In genomic region chr6:145861462-145862227, GRCm38 (mm10) we compare ENCODE assay signal across 10 mouse cellular contexts. TPM values are rescaled to one million over a fixed set of nuclear protein-coding genes. Genes with fewer than 3 reads are reported as not detected.
DNase-seq lines count a peak whose midpoint lies in the region; ATAC-seq and TF ChIP-seq lines count a peak whose summit lies in the region.
"Had no signal": no experiment of that assay in that cellular context is flagged by ENCODE, and none has a peak within 500 bp of the region (broad histone marks: within the 10 kb centered on the region; RNA-seq: fewer than 3 reads in every experiment).

No protein-coding gene starts in this region.

- H3K9ac ChIP-seq in heart, embryonic 15.5 days = peak overlapping the region; percentile 4; the same call in 1 of the 2 replicates
- H3K9ac ChIP-seq in embryonic facial prominence, embryonic 15.5 days = no peak overlapping the region
- no peak overlapping the region for H3K9ac ChIP-seq in hindbrain, embryonic 12.5 days
- 0 out of 2 replicates have a peak overlapping the region, but pooled peaks have one; percentile 80 for H3K9ac ChIP-seq in midbrain, postnatal 0 days (replicated peaks; ENCODE audit: low read length, poor library complexity, severe bottlenecking)
- H3K9ac ChIP-seq: liver, embryonic 15.5 days had no signal

- no peak for DNase-seq in heart, adult 8-10 months (ENCODE audit: low spot score)
- no peak for DNase-seq in midbrain, postnatal 0 days (ENCODE audit: low spot score)
- DNase-seq in adrenal gland, postnatal 10 days = no peak
- no peak for DNase-seq in embryo, embryonic 9.5 days (ENCODE audit: extremely low spot score)
- DNase-seq: cerebellum, adult 8-10 months had no signal

- peak overlapping the region; percentile 99 for H3K4me2 ChIP-seq in heart, embryonic 15.5 days
- H3K4me2 ChIP-seq in embryonic facial prominence, embryonic 15.5 days (replicated peaks) = no peak overlapping the region
- peak overlapping the region; percentile 96 for H3K4me2 ChIP-seq in hindbrain, embryonic 12.5 days (replicated peaks)
- peak overlapping the region; percentile 87 for H3K4me2 ChIP-seq in midbrain, postnatal 0 days (ENCODE audit: low read depth, low read length, poor library complexity, severe bottlenecking)

- no peak for ATAC-seq in heart, embryonic 15.5 days (replicated peaks; ENCODE audit: insufficient number of reproducible peaks, insufficient read depth, low FRiP score, low read depth)
- no peak for ATAC-seq in embryonic facial prominence, embryonic 15.5 days (ENCODE audit: insufficient number of reproducible peaks, low FRiP score, low TSS enrichment, low read depth)
- no peak for ATAC-seq in hindbrain, embryonic 12.5 days (ENCODE audit: low FRiP score)
- ATAC-seq in midbrain, postnatal 0 days (ENCODE audit: low FRiP score) = no peak
- ATAC-seq: activated CD4-positive, CD25-positive, alpha-beta regulatory T cell, adult 4 months had no signal

- no peak for TF ChIP-seq CTCF in midbrain, postnatal 0 days (IDR thresholded peaks at IDR 0.05)

- H3K27ac ChIP-seq in heart, embryonic 15.5 days = no peak overlapping the region
- no peak overlapping the region for H3K27ac ChIP-seq in embryonic facial prominence, embryonic 15.5 days (replicated peaks)
- no peak overlapping the region for H3K27ac ChIP-seq in hindbrain, embryonic 12.5 days
- H3K27ac ChIP-seq in midbrain, postnatal 0 days (ENCODE audit: low read depth, low read length) = no peak overlapping the region
- H3K27ac ChIP-seq: liver, embryonic 15.5 days had no signal

- peaks cover 24% of the 10 kb centered on the region for H3K27me3 ChIP-seq in heart, embryonic 15.5 days
- peaks cover 46% of the 10 kb centered on the region for H3K27me3 ChIP-seq in embryonic facial prominence, embryonic 15.5 days
- H3K27me3 ChIP-seq in hindbrain, embryonic 12.5 days = peaks cover 57% of the 10 kb centered on the region
- peaks cover 3% of the 10 kb centered on the region; the same call in 1 of the 2 replicates for H3K27me3 ChIP-seq in midbrain, postnatal 0 days (ENCODE audit: insufficient read depth, low read length)

- peak overlapping the region; percentile 72 for H3K4me3 ChIP-seq in heart, embryonic 15.5 days
- H3K4me3 ChIP-seq in embryonic facial prominence, embryonic 15.5 days (replicated peaks) = 0 out of 2 replicates have a peak overlapping the region, but pooled peaks have one; percentile 60
- peak overlapping the region; percentile 61 for H3K4me3 ChIP-seq in hindbrain, embryonic 12.5 days
- H3K4me3 ChIP-seq in midbrain, postnatal 0 days (ENCODE audit: low read depth, low read length) = peak overlapping the region; percentile 59
- H3K4me3 ChIP-seq: liver, embryonic 15.5 days had no signal

- H3K9me3 ChIP-seq in heart, embryonic 15.5 days (replicated peaks) = no peaks in the 10 kb centered on the region
- H3K9me3 ChIP-seq in embryonic facial prominence, embryonic 15.5 days (replicated peaks) = no peaks in the 10 kb centered on the region
- H3K9me3 ChIP-seq in hindbrain, embryonic 12.5 days (replicated peaks) = no peaks in the 10 kb centered on the region
- no peaks in the 10 kb centered on the region for H3K9me3 ChIP-seq in midbrain, postnatal 0 days (ENCODE audit: low read length)
- H3K9me3 ChIP-seq: liver, embryonic 15.5 days had no signal

- H3K36me3 ChIP-seq in heart, embryonic 15.5 days = no peaks in the 10 kb centered on the region
- H3K36me3 ChIP-seq in embryonic facial prominence, embryonic 15.5 days = no peaks in the 10 kb centered on the region
- no peaks in the 10 kb centered on the region for H3K36me3 ChIP-seq in hindbrain, embryonic 12.5 days
- H3K36me3 ChIP-seq in midbrain, postnatal 0 days (ENCODE audit: insufficient read depth, low read length) = no peaks in the 10 kb centered on the region
- H3K36me3 ChIP-seq: liver, embryonic 15.5 days had no signal

- peaks cover 32% of the 10 kb centered on the region for H3K4me1 ChIP-seq in heart, embryonic 15.5 days (replicated peaks)
- H3K4me1 ChIP-seq in embryonic facial prominence, embryonic 15.5 days = peaks cover 35% of the 10 kb centered on the region
- peaks cover 26% of the 10 kb centered on the region for H3K4me1 ChIP-seq in hindbrain, embryonic 12.5 days
- H3K4me1 ChIP-seq in midbrain, postnatal 0 days (ENCODE audit: insufficient read depth, low read length) = peaks cover 5% of the 10 kb centered on the region; the same call in 1 of the 2 replicates

- 72% methylated on average over 9 of the region's 9 CpGs for WGBS in heart, embryonic 15.5 days
- WGBS in embryonic facial prominence, embryonic 15.5 days = 77% methylated on average over 9 of the region's 9 CpGs
- 73% methylated on average over 9 of the region's 9 CpGs for WGBS in hindbrain, embryonic 12.5 days
- WGBS in midbrain, postnatal 0 days = 69% methylated on average over 9 of the region's 9 CpGs

RNA-seq across cellular contexts. Expression of gene Bhlhe41, which starts 3.7 kb away (rescaled TPM):
- polyA plus RNA-seq in heart, embryonic 15.5 days (2015; fragmentation: Nextera tagmentation; extraction: Ambion mirVana) = 5.5 and 6.6 TPM in 2 replicates
- 10 to 100 TPM; 27.4 to 57.3 (median 35.1) TPM for total RNA-seq in heart, adult 8-10 months (2022)
- 3.2 and 4.2 TPM in 2 replicates for polyA plus RNA-seq in embryonic facial prominence, embryonic 15.5 days (2015; fragmentation: Nextera tagmentation; extraction: Ambion mirVana)
- 2.4 and 2.9 TPM in 2 replicates for polyA plus RNA-seq in hindbrain, embryonic 12.5 days (2016; fragmentation: Nextera tagmentation; extraction: Ambion mirVana)
- 6.3 and 6.4 TPM in 2 replicates for total RNA-seq in midbrain, postnatal 0 days (2014; rRNA removed)
- 7.3 and 8.3 TPM in 2 replicates for polyA plus RNA-seq in midbrain, postnatal 0 days (2015; fragmentation: Nextera tagmentation; extraction: Ambion mirVana)
- total RNA-seq in adrenal gland, postnatal 10 days (2021) = 1 to 10 TPM; 3.7 to 5.6 TPM

Comparison
In these comparisons a context has a peak if more than half of its experiments do, and no peak if none do; other contexts are left out.
1. H3K9ac ChIP-seq: peak in heart, embryonic 15.5 days (single experiment) and midbrain, postnatal 0 days (single experiment); none in embryonic facial prominence, embryonic 15.5 days (single experiment) and hindbrain, embryonic 12.5 days (single experiment).
2. Peak in every context shown above with its lines, with median percentiles within 50 percentile points of each other: H3K4me3 ChIP-seq.